Mouse (Mus musculus) stomach, postnatal 0 days (tissue): Measurements from ENCODE around the gene Ulk4.

Experiments used
- CTCF ChIP-seq: IDR thresholded peaks from 2 replicates; pipeline ENCODE4 v1.5.1; 2016; ENCODE audit warnings: antibody characterized with exemption, low read depth, mild to moderate bottlenecking, moderate library complexity
- EP300 ChIP-seq: optimal IDR thresholded peaks from 2 replicates; pipeline ENCODE3; 2016; ENCODE audit warnings: antibody characterized with exemption

DNA sequence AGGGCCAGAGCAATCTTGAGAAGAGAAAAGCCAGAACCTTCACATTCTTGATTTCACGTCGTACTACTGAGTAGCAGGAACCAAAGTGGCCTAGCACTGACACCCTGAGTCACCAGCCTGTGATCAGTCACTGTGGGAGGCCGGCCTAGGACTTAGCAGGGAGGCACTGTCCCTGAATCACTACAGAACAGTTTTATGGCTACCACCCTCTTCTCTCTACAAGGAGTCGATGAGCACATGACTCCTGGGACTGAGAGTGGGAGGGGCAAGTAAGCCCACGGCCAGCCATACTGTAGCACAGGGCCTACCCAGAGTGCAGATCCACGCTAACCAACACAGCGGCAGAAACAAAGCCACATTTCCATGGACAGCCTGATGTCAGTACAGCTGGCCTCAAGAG is 183.2 kb downstream of the Ulk4 start:
- no peak for TF ChIP-seq CTCF
- TF ChIP-seq EP300: no peak
